Mouse (Mus musculus) embryonic stem cell, embryonic (primary cell): ENCODE measurements at regions not wholly inside any gene's neighbourhood (a gene's known extent, or its start where the extent isn't known, plus 50 kb on each side); places are given as distances from the start of the nearest gene placed in this dataset.

ENCODE experiments used
- CTCF ChIA-PET, 4 experiments: fragments of 300-600 bp in 2 of 4; fragments of 350-600 bp in 2 of 4; sonication (Branson Sonifier 250); formaldehyde crosslinking; loops; one replicate each; lab custom pipeline; 2022; ENCODE audit warnings: inconsistent platforms in 2 of 4; lab: Charles Lee
- POLR2A ChIA-PET, 4 experiments: fragments of 300-600 bp in 2 of 4; fragments of 350-600 bp in 2 of 4; sonication (Branson Sonifier 250); formaldehyde crosslinking; loops; one replicate each; lab custom pipeline; 2022; ENCODE audit warnings: antibody characterized with exemption in 4 of 4, inconsistent platforms in 1 of 4; lab: Charles Lee

DNA sequence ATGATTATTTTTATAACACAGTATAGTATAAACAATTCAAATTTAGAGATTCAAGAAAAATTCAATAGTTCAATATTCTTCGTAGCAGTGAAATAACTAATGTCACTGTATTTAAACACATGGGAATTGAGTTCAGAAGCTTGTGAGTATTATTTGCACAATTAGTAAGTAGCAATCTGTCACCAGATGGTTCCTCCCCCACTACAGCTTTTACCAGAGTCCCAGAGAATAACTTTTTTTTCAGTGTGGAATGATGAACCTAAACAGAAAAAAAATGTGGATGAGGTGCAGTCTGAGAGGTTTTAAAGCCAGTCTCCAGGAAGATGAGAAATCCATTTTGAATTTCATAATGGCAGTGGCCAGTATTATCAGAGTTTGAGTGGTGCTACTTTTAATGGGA, 414.9 kb upstream of the C9orf72 start:
- ChIA-PET CTCF (no interaction called here), POLR2A (no interaction called here)

DNA sequence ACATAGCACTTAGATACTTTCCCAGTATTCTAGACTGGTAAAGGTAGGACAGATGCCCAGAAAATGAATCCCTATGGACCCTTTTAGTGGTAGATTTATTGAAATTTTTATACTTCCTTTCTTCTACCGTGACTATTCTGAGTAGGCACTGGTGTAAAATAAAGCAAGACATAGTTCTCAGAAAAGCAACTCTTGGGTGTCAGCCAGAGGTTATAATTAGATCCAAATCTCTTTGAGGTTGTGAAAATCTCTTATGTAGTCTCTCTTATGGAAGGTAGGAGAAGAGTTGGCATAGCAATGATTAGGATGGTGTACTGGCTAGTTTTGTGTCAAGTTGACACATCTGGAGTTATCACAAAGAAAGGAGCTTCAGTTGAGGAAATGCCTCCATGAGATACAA, 380.2 kb upstream of the C9orf72 start:
- POLR2A ChIA-PET, result no interaction called here

DNA sequence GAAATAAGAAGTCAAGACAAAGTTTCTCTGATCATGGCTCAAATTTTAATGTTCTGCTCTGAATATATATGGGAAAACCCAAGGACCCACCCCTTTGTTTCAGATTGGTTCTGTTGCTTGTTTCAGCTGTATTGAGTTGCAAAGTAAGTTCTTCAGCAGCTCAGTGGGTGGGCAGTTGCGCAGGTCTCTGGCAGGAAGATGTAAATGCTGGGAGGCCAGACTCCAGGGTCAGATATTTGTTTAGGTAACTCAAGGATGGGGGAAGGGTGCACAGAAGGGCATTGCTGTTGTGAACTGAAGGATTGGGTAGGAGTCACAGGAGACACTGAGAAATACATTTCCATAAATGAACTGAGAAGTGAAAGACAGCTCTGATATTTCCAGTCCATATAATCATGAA, 352.1 kb upstream of the C9orf72 start:
- POLR2A ChIA-PET, result no interaction called here
- CTCF ChIA-PET, result no interaction called here

More for the DNA sequence above, 380.2 kb upstream of the C9orf72 start:
- CTCF ChIA-PET, result no interaction called here

DNA sequence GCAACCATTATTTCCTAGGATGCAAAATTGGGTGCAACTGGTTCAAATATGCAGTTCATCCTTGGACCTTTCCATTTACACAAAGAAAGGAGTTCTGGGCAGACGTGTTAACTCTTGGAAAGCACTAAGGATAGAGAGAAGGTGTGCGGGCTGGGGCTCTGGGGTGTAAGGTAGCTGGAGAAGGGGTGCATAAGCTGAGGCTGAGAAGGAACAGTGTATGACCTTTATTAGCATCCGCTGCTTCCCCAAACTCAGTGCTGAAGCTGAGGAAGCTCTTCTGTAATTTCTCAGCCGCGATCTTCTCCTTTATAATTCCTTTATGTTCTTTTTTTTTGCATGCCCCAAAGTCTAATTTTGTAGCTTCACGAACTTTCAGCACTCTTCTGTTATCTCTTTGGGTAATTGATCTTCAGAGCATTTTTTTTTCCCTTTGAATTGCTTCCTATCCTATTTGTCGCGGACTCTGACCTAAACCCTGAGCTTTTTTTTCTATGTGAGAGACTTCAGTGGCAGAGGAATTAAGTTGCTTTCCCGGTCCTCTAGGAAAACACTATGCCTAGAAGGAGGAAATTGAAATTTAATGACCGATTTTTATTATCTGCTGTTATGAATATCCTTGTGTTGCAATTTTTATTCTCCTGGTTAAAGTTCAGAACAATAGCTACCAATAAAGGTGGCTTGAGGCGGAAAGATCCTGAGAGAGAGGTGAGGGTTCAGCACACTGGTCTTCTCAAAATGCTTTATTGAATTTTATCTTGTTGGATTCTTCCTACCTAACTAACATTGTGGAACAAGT, 349.4 kb upstream of the C9orf72 start:
- ChIA-PET CTCF (no interaction called here), POLR2A (interaction anchor here in 2 of 4 experiments (0.6 kb wide), 2 partner anchors 176 to 330 kb away, joined by 3 read pairs; no protein-coding TSS in a partner anchor)

DNA sequence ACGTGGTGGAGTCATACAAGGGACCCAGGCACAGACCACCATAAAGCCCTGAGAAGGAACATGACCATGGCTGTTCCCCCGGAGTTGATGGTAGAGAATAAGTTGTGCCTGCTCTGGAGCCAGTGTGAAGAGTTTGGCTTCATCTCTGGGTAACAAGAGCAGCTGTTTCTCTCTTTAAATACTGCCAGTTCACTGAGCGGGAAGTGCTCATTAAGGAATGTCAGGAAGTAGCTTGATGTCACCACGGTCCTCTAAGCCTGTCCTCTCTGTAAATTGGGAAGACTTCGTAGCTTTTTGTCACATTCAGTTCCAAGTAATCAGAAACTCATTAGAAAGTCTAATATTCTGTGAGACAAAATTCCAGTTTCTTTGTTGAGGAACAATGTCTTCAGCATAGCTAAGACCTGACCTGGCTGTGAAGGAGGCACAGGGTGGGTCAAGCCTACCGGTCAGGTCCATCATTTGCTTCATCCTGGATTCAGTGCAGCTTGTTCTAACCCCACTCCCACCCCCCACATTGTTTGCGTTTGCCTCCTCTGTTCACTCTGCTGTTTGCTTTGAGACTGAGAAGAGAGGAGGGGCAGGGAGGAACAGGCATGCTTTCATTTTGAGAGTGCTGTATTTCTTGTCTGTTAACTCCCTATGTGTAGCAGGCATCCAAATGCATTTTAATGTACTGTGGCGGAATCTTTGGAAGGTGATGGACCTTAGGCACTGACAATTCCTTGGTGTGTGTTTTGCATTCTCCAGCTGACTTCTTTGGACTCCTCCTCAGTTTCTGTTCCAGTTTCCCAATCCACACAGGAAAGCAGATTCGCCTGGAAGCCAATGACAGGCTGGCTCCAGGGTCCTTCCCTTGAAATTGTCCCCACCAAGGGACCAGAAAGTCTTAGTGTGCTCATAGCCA, 345.8 kb upstream of the C9orf72 start:
- ChIA-PET POLR2A (interaction anchor here in 2 of 4 experiments (0.6 to 1.5 kb wide), 2 partner anchors 17 to 1456 kb away, joined by 3 to 4 read pairs; no protein-coding TSS in a partner anchor), CTCF (no interaction called here)

DNA sequence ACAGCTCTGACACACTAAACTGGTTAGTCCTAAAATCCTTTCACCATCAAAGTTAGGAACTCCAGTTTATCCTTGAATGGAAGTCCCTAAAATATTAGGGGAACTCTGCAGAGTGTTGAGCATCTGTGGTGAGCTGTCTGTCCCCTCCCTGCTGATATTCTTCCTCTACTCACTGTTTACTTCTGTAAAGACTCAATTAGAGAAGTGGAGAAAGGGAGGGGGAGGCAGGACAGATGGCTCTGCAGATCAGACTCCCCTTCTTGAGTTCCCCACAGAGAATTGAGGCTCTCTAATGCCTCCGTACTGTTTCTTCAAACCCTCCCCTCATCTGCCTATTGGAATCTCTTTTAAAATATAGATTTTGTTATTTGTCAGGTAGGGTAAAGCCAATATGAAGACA, 335.3 kb upstream of the C9orf72 start:
- ChIA-PET POLR2A (no interaction called here), CTCF (no interaction called here)

DNA sequence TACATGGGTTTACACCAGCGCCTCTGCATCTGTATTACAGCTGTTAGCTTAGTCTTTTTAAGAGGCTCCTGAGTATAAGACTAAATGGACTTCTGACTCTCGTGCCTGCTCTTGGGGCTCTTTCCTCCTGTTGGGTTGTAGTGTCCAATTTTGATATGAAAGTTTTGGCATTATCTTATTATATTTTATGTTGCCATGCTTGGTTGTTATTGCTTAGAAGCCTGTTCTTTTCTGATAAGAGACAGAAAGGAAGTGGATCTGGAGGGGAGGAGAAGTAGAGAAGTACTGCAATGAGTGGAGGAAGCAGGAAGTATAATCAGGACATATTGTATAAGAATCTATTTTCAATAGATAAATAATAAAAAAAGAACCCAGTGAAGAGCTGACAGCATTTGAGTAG, 334.0 kb upstream of the C9orf72 start:
- POLR2A ChIA-PET, result no interaction called here
- CTCF ChIA-PET, result no interaction called here

DNA sequence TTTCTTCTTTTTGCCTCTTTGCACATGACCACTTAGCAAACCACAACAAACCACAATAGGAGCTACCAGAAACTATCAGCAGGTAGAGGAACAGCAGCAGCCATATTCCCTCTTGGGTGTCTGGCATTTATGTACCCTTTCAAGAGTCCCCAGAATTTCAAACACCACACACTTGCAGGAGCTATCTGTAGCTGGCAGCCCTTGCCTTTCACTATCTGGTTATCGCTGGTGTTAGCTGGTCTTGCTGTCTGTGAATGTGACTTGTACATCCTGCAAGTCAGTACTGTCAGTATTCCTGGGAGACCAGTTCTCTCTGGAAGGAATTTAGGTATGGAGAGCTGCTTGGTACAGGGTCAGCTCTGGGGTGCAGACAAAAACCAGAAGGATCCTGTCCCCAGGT, 327.3 kb upstream of the C9orf72 start:
- CTCF ChIA-PET, result no interaction called here

DNA sequence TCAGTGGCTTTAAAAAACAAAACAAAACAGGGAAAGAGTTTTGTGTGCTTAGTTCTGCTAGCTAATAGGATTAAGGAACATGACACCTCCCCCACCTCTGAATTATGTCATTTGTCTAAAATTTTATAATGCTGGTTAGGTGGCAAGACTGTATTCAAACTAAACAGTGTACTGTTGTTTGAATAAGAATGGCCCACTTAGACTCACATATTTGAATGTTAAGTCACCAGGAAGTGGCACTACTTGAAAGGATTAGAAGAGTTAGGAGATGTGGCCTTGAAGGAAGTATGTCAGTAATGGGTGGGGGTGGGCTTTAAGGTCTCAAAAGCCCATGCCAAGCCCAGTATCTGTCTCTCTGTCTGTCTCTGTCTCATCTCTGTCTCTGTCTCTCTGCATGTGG, 326.0 kb upstream of the C9orf72 start:
- POLR2A ChIA-PET, result interaction anchor here in 1 of 4 experiments (1.3 kb wide), 1 partner anchor 8 kb away, joined by 4 read pairs; no protein-coding TSS in a partner anchor

More for the DNA sequence above, 327.3 kb upstream of the C9orf72 start:
- POLR2A ChIA-PET, result interaction anchor here in 2 of 4 experiments (0.5 to 1.3 kb wide), 2 partner anchors 10 to 149 kb away, joined by 3 to 4 read pairs; no protein-coding TSS in a partner anchor

DNA sequence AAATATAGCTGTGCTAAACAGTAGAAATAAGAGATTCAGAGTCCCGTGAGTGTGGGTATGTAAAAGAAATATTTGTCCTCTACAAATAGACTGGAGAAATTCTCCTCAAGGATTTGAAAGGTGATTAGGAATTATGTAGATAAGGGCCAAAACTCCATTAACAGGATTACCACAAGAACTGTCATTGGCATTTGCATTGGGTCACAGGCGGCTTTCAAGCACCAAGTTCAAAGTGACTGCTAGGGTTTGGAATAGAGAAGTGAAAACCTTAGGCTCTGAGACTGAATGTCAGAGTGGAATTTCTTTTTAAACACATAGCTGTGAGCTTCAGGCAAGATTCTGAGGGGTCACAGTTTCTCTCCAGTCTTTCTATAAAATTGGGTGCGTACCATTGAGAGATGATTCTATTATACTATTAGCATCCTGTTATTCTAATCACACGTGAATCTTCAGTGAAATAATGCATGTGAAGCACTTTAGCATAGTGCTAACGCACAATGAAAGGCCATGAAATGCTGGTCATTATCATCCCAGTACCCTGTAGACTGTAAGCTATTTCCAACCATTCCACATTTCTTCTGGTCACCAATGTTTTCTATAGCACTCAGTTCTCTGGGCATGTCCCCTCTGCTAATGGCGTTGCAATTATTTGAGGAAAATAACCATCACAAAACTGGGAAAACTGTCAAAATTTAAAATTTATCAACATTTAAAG, 308.7 kb upstream of the C9orf72 start:
- ChIA-PET POLR2A (interaction anchor here in 1 of 4 experiments (0.7 kb wide), 1 partner anchor 112 kb away, joined by 4 read pairs; no protein-coding TSS in a partner anchor), CTCF (interaction anchor here in 1 of 4 experiments (0.6 kb wide), 1 partner anchor 16 kb away, joined by 3 read pairs; no protein-coding TSS in a partner anchor)

More for the DNA sequence above, 326.0 kb upstream of the C9orf72 start:
- CTCF ChIA-PET, result no interaction called here

DNA sequence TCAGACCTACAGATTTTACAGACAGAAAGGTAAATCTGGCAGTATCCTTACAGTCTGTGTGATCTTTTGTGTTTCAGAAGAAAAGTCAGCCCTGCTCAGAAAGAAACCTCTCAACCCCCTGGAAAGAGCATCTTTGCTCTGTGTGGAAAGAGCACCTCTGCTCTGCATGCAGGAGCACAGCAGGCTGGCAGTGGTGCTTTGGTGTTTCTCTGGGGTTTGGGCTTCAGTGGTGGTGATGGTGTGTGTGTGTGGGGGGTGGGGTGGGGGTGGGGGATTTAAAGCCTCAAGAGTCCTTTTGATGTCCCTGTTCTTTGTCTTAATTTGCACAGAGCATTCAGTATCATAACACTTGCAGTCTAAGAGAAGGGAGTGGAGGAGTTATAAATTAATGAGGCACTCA, 308.2 kb upstream of the C9orf72 start:
- ChIA-PET POLR2A (interaction anchor here in 1 of 4 experiments (0.7 kb wide), 1 partner anchor 112 kb away, joined by 4 read pairs; no protein-coding TSS in a partner anchor), CTCF (no interaction called here)
